Mouse (Mus musculus) lung, postnatal 0 days (tissue): ENCODE data around the gene Ltbp1. TPM values are rescaled to one million over a fixed set of nuclear protein-coding genes. Genes with fewer than 3 reads are reported as not detected.

ENCODE experiments used
- ATAC-seq: fragments of 200-750 bp; cut with Nextera tagmentation; 2 replicates; pipeline ENCODE4 v1.8.0; 2017; ENCODE audit warnings: moderate library complexity
- DNase-seq: peaks from one replicate; pipeline ENCODE4 v3.0.0-alpha.2; 2016; ENCODE audit warnings: low spot score
- H3K27ac ChIP-seq: fragments of 300-500 bp; sonication (generic); 2 replicates; pipeline ENCODE4 v1.5.1; 2014; ENCODE audit warnings: antibody characterized with exemption, mild to moderate bottlenecking, low read length, mixed read lengths
- H3K27me3 ChIP-seq: fragments of 300-500 bp; sonication (generic); replicated peaks from 2 replicates; pipeline ENCODE4 v1.6.1; 2014; ENCODE audit warnings: low read length, mixed read lengths; ENCODE audit not compliant: insufficient read depth
- H3K36me3 ChIP-seq: fragments of 300-500 bp; sonication (generic); 2 replicates; pipeline ENCODE4 v1.6.1; 2014; ENCODE audit warnings: low read length, mixed read lengths; ENCODE audit not compliant: insufficient read depth
- H3K4me1 ChIP-seq: fragments of 300-500 bp; sonication (generic); 2 replicates; pipeline ENCODE4 v1.6.1; 2014; ENCODE audit warnings: antibody characterized with exemption, low read depth, low read length, mixed read lengths; ENCODE audit not compliant: insufficient read depth
- H3K4me2 ChIP-seq: fragments of 300-500 bp; sonication (generic); replicated peaks from 2 replicates; pipeline ENCODE4 v1.6.1; 2014; ENCODE audit warnings: low read depth, mild to moderate bottlenecking, low read length, moderate library complexity, mixed read lengths
- H3K4me3 ChIP-seq: fragments of 300-500 bp; sonication (generic); 2 replicates; pipeline ENCODE4 v1.5.1; 2014; ENCODE audit warnings: low read depth, low read length
- H3K9ac ChIP-seq: fragments of 300-500 bp; sonication (generic); replicated peaks from 2 replicates; pipeline ENCODE4 v1.6.1; 2014; ENCODE audit warnings: low read depth, mild to moderate bottlenecking
- H3K9me3 ChIP-seq: fragments of 300-500 bp; sonication (generic); 2 replicates; pipeline ENCODE4 v1.6.1; 2016; ENCODE audit warnings: low read length, mixed read lengths
- CTCF ChIP-seq: IDR thresholded peaks from 2 replicates; pipeline ENCODE4 v1.5.1; 2016; ENCODE audit warnings: antibody characterized with exemption, mild to moderate bottlenecking
- EP300 ChIP-seq: IDR thresholded peaks from 2 replicates; pipeline ENCODE4 v1.6.1; 2016; ENCODE audit warnings: antibody characterized with exemption, mild to moderate bottlenecking, control low read depth
- WGBS: fragments of 180-500 bp; shearing (Covaris S2); extraction: QIAGEN DNeasy Blood & Tissue Kit; methylation state at CpG from one replicate; pipeline ENCODE4 v1.1.7; 2014; 5-methylcytosine and 5-hydroxymethylcytosine counted together
- polyA plus RNA-seq: library from polyadenylated mRNA; unstranded; fragments of >200 nt; fragmentation: Nextera tagmentation; extraction: Ambion mirVana; gene quantifications from 2 replicates; pipeline ENCODE4 v1.2.1, GENCODE M21; 2015

Ltbp1 gene
- polyA plus RNA-seq, 1 experiment from 2014 or later, result 27.1 TPM

DNA sequence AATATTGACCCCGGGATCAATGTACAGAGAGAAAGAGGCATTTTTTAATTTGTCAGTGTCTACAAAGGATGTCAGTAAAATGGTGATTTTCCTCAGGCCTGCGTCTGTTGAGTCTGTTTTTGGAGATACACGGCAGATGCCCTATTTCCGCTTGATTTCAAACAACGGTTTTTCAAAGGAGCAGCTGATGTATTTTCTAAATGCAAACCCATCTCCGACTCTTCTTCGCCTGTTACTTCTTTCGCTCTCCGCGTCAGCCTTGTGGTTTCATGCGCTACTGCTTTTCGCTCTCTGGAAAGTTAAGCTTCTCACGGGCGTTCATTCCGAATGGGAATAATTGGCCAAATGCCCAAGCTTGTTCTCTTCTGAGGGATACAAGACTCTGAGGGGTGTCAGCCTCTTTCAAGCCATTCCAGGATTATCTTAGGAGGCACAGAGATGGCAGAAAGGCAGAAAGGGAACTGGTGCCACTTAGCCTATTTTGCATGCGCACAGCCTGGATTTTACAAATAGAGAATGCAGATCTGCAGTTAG lies 36.6 kb upstream of the Ltbp1 start:
- 71% methylated on average over 16 of the region's 16 CpGs for WGBS

DNA sequence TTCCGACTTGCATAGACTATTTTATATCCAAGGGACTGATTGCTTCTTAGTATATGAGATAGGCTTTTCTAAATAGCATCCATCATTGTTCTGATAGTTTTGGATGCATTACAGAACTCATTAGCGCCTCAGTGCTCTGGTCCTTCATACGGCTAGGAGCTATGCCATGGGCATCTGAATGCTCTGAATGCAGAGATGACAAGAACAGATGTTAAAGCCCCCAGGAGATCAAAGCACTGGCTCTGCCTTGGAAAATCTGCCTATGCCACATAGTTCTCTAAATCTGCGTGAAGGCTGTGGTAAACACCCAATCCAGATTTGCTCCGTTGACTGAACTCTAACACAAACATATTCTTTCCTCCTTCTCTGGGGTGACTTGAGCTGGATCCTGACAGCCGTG lies 30.2 kb upstream of the Ltbp1 start:
- WGBS, result 62% methylated on average over 6 of the region's 6 CpGs
- no peak for DNase-seq
- no peak for ATAC-seq
- no peaks in the 10 kb centered on the region for H3K36me3 ChIP-seq
- no peak overlapping the region for H3K4me2 ChIP-seq
- TF ChIP-seq CTCF, result no peak
- TF ChIP-seq EP300, result no peak
- H3K27ac ChIP-seq, result no peak overlapping the region
- no peak overlapping the region for H3K4me3 ChIP-seq
- H3K9ac ChIP-seq, result no peak overlapping the region
- H3K27me3 ChIP-seq, result no peaks in the 10 kb centered on the region
- no peaks in the 10 kb centered on the region for H3K9me3 ChIP-seq
- H3K4me1 ChIP-seq, result no peaks in the 10 kb centered on the region

More for the DNA sequence above, 36.6 kb upstream of the Ltbp1 start:
- Histone ChIP-seq H3K9me3 (no peaks in the 10 kb centered on the region), H3K9ac (no peak overlapping the region), H3K36me3 (no peaks in the 10 kb centered on the region), H3K4me1 (no peaks in the 10 kb centered on the region), H3K27me3 (no peaks in the 10 kb centered on the region), H3K27ac (no peak overlapping the region), H3K4me2 (no peak overlapping the region), H3K4me3 (no peak overlapping the region)
- ATAC-seq (no peak), DNase-seq (no peak)
- TF ChIP-seq CTCF (no peak), EP300 (no peak)

DNA sequence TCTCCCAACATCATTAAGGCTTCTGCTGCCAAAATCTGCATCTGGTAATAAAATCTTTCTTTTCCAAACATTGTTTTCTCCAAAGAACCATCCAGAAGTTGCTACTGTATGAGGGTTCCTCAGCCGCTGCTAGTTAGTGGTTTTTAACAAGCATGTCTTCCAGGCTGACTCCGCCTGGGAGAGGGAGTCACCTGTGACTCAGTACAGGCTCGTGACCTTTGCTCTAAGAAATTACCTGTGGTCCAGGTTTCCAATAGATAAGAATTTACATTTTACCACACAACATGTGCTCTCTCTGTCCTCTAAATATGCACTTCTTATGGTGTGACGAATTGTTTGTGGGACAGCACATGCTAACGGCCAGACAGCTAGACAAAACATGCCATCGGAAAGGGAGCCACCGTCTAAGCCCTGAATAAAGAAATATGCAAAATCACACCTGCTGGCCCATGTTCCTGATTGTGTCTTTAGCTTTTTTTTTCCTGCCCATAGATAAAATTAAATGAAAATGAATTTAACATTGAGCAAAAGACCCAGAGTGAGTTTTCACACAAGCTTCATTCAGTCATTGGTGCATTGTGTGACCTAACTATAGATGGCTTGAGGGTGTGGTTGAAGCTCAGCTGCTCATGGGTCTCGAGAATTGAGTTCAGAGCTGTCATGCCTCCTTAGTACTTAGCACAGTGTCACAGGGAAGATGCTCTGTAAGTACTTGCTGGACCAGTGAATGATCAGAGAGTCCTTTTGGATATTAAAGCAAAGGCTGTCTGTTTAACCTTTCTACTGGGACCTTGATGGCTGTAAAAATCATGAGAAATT lies 29.0 kb upstream of the Ltbp1 start:
- H3K4me1 ChIP-seq, result no peaks in the 10 kb centered on the region
- no peak overlapping the region for H3K4me2 ChIP-seq
- ATAC-seq, result no peak
- H3K9me3 ChIP-seq, result no peaks in the 10 kb centered on the region
- H3K4me3 ChIP-seq, result no peak overlapping the region
- no peak for DNase-seq
- no peak overlapping the region for H3K9ac ChIP-seq
- H3K27me3 ChIP-seq, result no peaks in the 10 kb centered on the region
- no peak overlapping the region for H3K27ac ChIP-seq
- no peaks in the 10 kb centered on the region for H3K36me3 ChIP-seq
- WGBS, result 72% methylated on average over 8 of the region's 8 CpGs
- TF ChIP-seq CTCF (no peak), EP300 (no peak)

DNA sequence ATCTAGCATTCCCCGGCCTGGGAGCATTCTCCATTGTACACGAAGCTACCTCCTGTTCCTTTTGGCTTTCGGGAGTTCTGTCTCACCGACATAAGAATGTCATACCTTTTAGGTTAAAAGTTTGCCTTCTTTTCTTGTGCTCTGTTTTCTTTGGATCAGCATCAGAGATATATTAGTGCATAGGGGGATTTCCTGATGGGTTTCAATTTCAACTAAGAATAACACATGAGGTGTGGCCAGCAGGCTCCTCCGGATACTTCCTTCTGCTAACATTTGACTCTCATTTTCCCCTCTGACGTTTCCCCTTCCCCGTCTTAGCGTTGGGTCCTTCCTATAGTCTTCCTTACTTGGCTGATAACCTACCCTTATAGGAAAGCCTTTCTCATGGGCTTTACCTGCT lies 25.6 kb upstream of the Ltbp1 start:
- H3K36me3 ChIP-seq, result no peaks in the 10 kb centered on the region
- H3K27ac ChIP-seq, result no peak overlapping the region
- no peak overlapping the region for H3K4me3 ChIP-seq
- no peaks in the 10 kb centered on the region for H3K27me3 ChIP-seq
- ATAC-seq (no peak), DNase-seq (no peak)
- H3K4me2 ChIP-seq, result no peak overlapping the region
- no peak overlapping the region for H3K9ac ChIP-seq
- WGBS, result 68% methylated on average over 8 of the region's 8 CpGs
- TF ChIP-seq CTCF (no peak), EP300 (no peak)
- no peaks in the 10 kb centered on the region for H3K9me3 ChIP-seq
- no peaks in the 10 kb centered on the region for H3K4me1 ChIP-seq

DNA sequence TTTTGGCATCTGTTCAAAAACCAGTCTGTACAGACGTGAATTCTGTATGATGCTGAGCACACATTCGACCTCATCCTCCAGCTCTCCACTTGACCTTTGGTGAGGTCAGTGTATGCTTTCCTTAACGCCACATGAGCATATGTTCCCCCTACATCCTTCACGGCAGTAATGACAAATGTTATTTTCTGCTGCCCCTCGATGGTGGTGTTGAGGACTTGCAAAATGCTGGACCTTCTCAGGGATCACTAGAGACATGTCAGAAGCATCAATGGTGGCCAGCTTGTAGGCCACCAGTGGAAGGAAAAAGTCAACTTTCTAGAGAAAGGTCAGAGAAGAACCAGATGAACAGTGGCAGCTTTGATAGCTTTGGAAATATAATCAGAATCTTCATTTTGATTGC lies 23.7 kb upstream of the Ltbp1 start:
- DNase-seq, result peak; percentile 16
- WGBS, result 43% methylated on average over 5 of the region's 5 CpGs

DNA sequence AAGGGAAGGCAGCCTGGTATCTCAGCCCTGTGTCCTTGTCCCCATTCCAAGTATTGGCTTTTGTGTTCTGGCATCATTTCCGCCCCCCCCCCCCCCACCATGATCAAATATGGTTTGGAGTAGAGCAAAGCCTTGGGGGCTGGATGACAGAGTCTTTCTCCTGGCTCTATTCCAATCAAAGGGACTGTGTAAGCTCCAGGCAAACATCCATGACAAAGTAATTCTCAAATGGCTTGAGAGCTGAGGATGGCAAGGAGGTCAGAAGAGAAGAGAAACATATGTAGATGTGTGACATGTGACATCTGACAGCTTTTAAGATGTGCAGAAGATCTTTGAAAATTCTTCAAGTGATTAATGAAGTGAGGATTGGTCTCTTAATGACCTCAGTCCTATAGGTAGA lies 22.5 kb upstream of the Ltbp1 start:
- no peak overlapping the region for H3K9ac ChIP-seq
- no peaks in the 10 kb centered on the region for H3K27me3 ChIP-seq
- ATAC-seq (0 out of 2 replicates have a peak, but pooled peaks have one; percentile 14), DNase-seq (peak; percentile 28)
- no peaks in the 10 kb centered on the region for H3K36me3 ChIP-seq
- H3K4me2 ChIP-seq, result no peak overlapping the region
- no peak overlapping the region for H3K4me3 ChIP-seq
- 50% methylated on average over 1 of the region's 1 CpGs for WGBS
- H3K27ac ChIP-seq, result no peak overlapping the region
- no peak for TF ChIP-seq EP300
- no peak for TF ChIP-seq CTCF
- H3K9me3 ChIP-seq, result no peaks in the 10 kb centered on the region
- H3K4me1 ChIP-seq, result no peaks in the 10 kb centered on the region

More for the DNA sequence above, 23.7 kb upstream of the Ltbp1 start:
- H3K4me2 ChIP-seq, result no peak overlapping the region
- no peaks in the 10 kb centered on the region for H3K9me3 ChIP-seq
- H3K27ac ChIP-seq, result no peak overlapping the region
- H3K36me3 ChIP-seq, result no peaks in the 10 kb centered on the region
- H3K4me3 ChIP-seq, result no peak overlapping the region
- TF ChIP-seq EP300, result no peak
- TF ChIP-seq CTCF, result peak; percentile 25; the same call in 1 of the 2 replicates
- no peak for ATAC-seq
- no peaks in the 10 kb centered on the region for H3K4me1 ChIP-seq
- H3K27me3 ChIP-seq, result no peaks in the 10 kb centered on the region
- H3K9ac ChIP-seq, result no peak overlapping the region
